Mouse (Mus musculus) 3134 (cell line): ENCODE results near the gene Nup210.

Experiments
- DNase-seq: peaks from one replicate; pipeline ENCODE4 v3.0.0-alpha.2; 2011; ENCODE audit warnings: low spot score; ENCODE audit not compliant: insufficient read length; ENCODE audit errors: extremely low read depth

Gene Nup210

GRCm38 (mm10) chr6:91046184-91046583 is 70.4 kb downstream of the Nup210 start:
- DNase-seq: no peak

GRCm38 (mm10) chr6:91044628-91045331 is 71.8 kb downstream of the Nup210 start:
- DNase-seq: no peak

- DNase-seq: no peak
Measured at GRCm38 (mm10) chr6:91041287-91041686, 75.3 kb downstream of the Nup210 start.

GRCm38 (mm10) chr6:91028256-91028655 is 88.4 kb downstream of the Nup210 start:
- no peak for DNase-seq

GRCm38 (mm10) chr6:91020810-91021209 is 95.8 kb downstream of the Nup210 start:
- DNase-seq: no peak

- DNase-seq: no peak
Measured at GRCm38 (mm10) chr6:91016600-91017230, 99.9 kb downstream of the Nup210 start.

- DNase-seq: no peak
Measured at GRCm38 (mm10) chr6:91014198-91014958, 102.3 kb downstream of the Nup210 start.

- no peak for DNase-seq
Measured at GRCm38 (mm10) chr6:91012458-91012857, 104.2 kb downstream of the Nup210 start.

- DNase-seq: no peak
Measured at GRCm38 (mm10) chr6:91011568-91011967, 105.1 kb downstream of the Nup210 start.

- DNase-seq: no peak
Measured at GRCm38 (mm10) chr6:91008284-91008830, 108.3 kb downstream of the Nup210 start.

- DNase-seq: no peak
Measured at GRCm38 (mm10) chr6:91007207-91007606, 109.4 kb downstream of the Nup210 start.

- DNase-seq: no peak
Measured at GRCm38 (mm10) chr6:91004157-91004556, 112.5 kb downstream of the Nup210 start.

- no peak for DNase-seq
Measured at GRCm38 (mm10) chr6:91003310-91003995, 113.2 kb downstream of the Nup210 start.

- no peak for DNase-seq
Measured at GRCm38 (mm10) chr6:91001566-91001965, 115.1 kb downstream of the Nup210 start.

- peak; percentile 48 for DNase-seq
Measured at GRCm38 (mm10) chr6:91000819-91001525, 115.7 kb downstream of the Nup210 start.

GRCm38 (mm10) chr6:90999176-90999575 is 117.5 kb downstream of the Nup210 start:
- no peak for DNase-seq

GRCm38 (mm10) chr6:90997025-90997424 is 119.6 kb downstream of the Nup210 start:
- no peak for DNase-seq

GRCm38 (mm10) chr6:90996181-90996580 is 120.4 kb downstream of the Nup210 start:
- DNase-seq: no peak

- no peak for DNase-seq
Measured at GRCm38 (mm10) chr6:90988648-90989317, 127.8 kb downstream of the Nup210 start, which contains the start of gene Iqsec1. Gene Iqsec1 (minus strand): TSS chr6:90988685.

- no peak for DNase-seq
Measured at GRCm38 (mm10) chr6:90988299-90988625, 128.4 kb downstream of the Nup210 start.
